Mouse (Mus musculus): ENCODE results near the gene Selenoi. TPM values are rescaled to one million over a fixed set of nuclear protein-coding genes. Genes with fewer than 3 reads are reported as not detected.

The Selenoi gene
- 13.6 and 15.5 TPM in 2 replicates for polyA plus RNA-seq (2015; fragmentation: Nextera tagmentation; extraction: Ambion mirVana)

GRCm38 (mm10) chr5:30232271-30232971, at the start of gene Selenoi:
Selenoi (plus strand) TSS chr5:30232581.
- Histone ChIP-seq H3K9me3 (peaks cover 5% of the 10 kb centered on the region; the same call in 1 of the 2 replicates), H3K27ac (replicated peaks) (peak within 1 kb of the TSS; percentile 95), H3K4me3 (peak within 1 kb of the TSS; percentile 84), H3K27me3 (replicated peaks) (no peaks in the 10 kb centered on the region), H3K4me2 (peak within 1 kb of the TSS; percentile 89), H3K36me3 (peaks cover 11% of the 10 kb centered on the region), H3K4me1 (peaks cover 42% of the 10 kb centered on the region), H3K9ac (peak within 1 kb of the TSS; percentile 92)
- ATAC-seq (ENCODE audit: extremely low read depth, insufficient number of reproducible peaks, low FRiP score, low TSS enrichment): peak; percentile 100
- 2% methylated on average over 71 of the region's 71 CpGs for WGBS

GRCm38 (mm10) chr5:30187687-30188485, 44.5 kb upstream of the Selenoi start:
- H3K27me3 ChIP-seq (replicated peaks): no peaks in the 10 kb centered on the region
- no peaks in the 10 kb centered on the region for H3K9me3 ChIP-seq
- H3K36me3 ChIP-seq: peaks cover 67% of the 10 kb centered on the region
- no peak for ATAC-seq (ENCODE audit: extremely low read depth, insufficient number of reproducible peaks, low FRiP score, low TSS enrichment)
- H3K4me2 ChIP-seq: no peak overlapping the region
- no peak overlapping the region for H3K27ac ChIP-seq (replicated peaks)
- H3K4me3 ChIP-seq: no peak overlapping the region
- WGBS: 85% methylated on average over 12 of the region's 12 CpGs
- H3K4me1 ChIP-seq: no peaks in the 10 kb centered on the region
- no peak overlapping the region for H3K9ac ChIP-seq

DNA sequence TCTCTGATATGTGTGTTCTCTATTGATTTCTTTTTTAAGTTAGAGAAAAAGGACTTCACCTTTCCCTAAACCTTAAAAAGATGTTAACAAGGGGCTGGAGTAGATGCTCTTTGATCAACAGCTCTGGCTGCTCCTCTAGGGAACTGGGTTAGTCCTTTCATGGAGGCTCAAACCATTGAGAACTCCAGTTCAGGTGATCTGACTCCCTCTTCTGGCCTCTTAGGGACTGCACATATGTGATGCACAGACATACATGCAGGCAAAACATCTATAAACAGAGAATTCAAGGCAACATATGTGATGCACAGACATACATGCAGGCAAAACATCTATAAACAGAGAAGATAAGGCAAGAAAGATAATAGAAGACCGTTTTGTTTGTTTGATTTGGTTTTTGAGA, 39.9 kb upstream of the Selenoi start:
- no peak for ATAC-seq (ENCODE audit: extremely low read depth, insufficient number of reproducible peaks, low FRiP score, low TSS enrichment)
- Histone ChIP-seq H3K4me2 (no peak overlapping the region), H3K9ac (no peak overlapping the region), H3K4me1 (peaks cover 6% of the 10 kb centered on the region; the same call in 1 of the 2 replicates), H3K9me3 (no peaks in the 10 kb centered on the region), H3K27ac (replicated peaks) (no peak overlapping the region), H3K36me3 (peaks cover 29% of the 10 kb centered on the region), H3K4me3 (no peak overlapping the region), H3K27me3 (replicated peaks) (no peaks in the 10 kb centered on the region)
- WGBS: 68% methylated on average over 1 of the region's 1 CpGs

DNA sequence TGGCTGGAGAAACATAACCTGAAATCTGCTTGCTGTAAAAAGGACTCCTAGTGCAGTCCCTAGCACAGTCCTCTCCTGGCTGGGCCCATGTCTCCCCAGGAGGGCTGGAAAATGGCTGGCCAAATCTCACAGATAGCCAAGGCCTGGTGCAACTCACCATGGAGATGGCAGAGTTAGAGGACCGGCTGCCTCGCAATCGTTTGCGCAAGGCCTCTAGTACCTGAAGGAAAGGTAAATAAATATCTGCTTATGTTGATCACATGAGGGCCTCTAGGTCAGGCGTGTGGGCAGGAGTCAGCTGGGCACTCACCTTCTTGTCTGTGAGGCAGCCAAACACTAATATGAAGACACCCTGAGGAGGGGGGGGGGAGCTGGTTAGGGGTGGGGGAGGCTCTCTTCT, 37.0 kb upstream of the Selenoi start:
- no peak overlapping the region for H3K4me2 ChIP-seq
- no peak overlapping the region for H3K4me3 ChIP-seq
- H3K27me3 ChIP-seq (replicated peaks): no peaks in the 10 kb centered on the region
- H3K9me3 ChIP-seq: no peaks in the 10 kb centered on the region
- peaks cover 12% of the 10 kb centered on the region; the same call in 1 of the 2 replicates for H3K4me1 ChIP-seq
- peaks cover 5% of the 10 kb centered on the region for H3K36me3 ChIP-seq
- H3K9ac ChIP-seq: no peak overlapping the region
- no peak for ATAC-seq (ENCODE audit: extremely low read depth, insufficient number of reproducible peaks, low FRiP score, low TSS enrichment)
- WGBS: 93% methylated on average over 5 of the region's 5 CpGs
- no peak overlapping the region for H3K27ac ChIP-seq (replicated peaks)

DNA sequence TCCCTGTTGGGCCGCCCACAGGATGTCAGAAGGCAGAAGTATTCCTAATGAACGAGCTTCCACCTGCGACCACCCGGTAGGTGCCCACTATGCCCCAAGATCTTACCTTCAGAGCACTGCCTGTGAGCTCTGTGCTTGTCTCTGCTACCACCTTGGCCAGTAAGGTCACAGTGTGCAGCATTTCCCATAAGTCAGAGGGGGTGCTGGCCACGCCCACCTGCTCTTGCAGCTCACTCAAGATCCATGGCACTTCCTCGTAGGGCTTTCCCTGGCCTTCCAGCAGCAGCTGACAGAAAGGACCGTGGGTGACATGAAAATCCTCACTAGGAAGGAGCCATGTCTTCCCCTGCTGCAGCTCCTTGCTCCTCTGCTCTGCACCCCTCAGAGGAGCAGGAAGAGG, 34.1 kb upstream of the Selenoi start:
- 0 out of 2 replicates have a peak overlapping the region, but pooled peaks have one; percentile 10 for H3K9ac ChIP-seq
- H3K27me3 ChIP-seq (replicated peaks): no peaks in the 10 kb centered on the region
- 62% methylated on average over 7 of the region's 7 CpGs for WGBS
- H3K4me2 ChIP-seq: no peak overlapping the region
- peaks cover 16% of the 10 kb centered on the region; the same call in 1 of the 2 replicates for H3K4me1 ChIP-seq
- no peak overlapping the region for H3K27ac ChIP-seq (replicated peaks)
- H3K36me3 ChIP-seq: no peaks in the 10 kb centered on the region
- H3K9me3 ChIP-seq: no peaks in the 10 kb centered on the region
- no peak overlapping the region for H3K4me3 ChIP-seq
- ATAC-seq (ENCODE audit: extremely low read depth, insufficient number of reproducible peaks, low FRiP score, low TSS enrichment): no peak

DNA sequence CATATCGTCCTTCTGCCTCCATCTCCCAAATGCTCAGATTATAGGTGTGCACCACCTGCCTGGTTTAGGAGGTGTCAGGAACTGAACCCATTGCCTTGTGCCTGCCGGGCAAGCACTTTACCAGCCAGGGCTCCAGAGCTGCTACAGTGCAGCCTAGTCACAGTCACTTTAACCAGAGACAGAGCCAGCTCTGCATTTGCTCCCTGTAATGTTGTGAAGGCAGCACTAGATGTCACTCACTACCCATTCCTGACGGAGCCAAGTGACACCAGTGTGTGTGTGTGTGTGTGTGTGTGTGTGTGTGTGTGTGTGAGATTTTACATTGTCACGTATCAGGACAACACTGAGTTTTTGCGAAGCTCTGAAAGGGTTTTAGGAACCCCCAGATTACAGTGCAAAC, 30.9 kb upstream of the Selenoi start:
- ATAC-seq (ENCODE audit: extremely low read depth, insufficient number of reproducible peaks, low FRiP score, low TSS enrichment): no peak
- H3K4me3 ChIP-seq: no peak overlapping the region
- WGBS: 40% methylated on average over 5 of the region's 5 CpGs
- H3K9me3 ChIP-seq: no peaks in the 10 kb centered on the region
- peaks cover 10% of the 10 kb centered on the region; the same call in 1 of the 2 replicates for H3K4me1 ChIP-seq
- no peaks in the 10 kb centered on the region for H3K27me3 ChIP-seq (replicated peaks)
- H3K9ac ChIP-seq: no peak overlapping the region
- H3K36me3 ChIP-seq: no peaks in the 10 kb centered on the region
- H3K27ac ChIP-seq (replicated peaks): no peak overlapping the region
- H3K4me2 ChIP-seq: no peak overlapping the region

DNA sequence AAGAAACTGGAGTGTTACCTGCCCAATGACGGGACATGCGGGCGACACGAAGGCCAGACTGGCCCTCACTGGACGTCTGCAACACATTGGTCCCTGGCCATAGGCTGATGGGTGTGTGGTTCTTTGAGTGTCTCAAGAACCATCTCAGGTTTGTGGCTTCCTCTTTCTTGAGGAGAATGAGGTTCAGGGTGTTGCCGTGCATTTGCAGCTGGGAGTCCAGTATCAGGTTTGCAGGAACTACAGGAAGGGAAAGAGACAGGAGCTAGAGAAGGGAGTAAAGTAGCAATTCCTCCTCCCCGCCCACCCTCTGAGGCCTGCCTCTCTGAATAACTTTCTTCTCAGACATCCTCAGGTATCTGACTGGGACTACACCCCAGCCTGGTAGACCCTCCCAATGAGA, 30.2 kb upstream of the Selenoi start:
- no peak for ATAC-seq (ENCODE audit: extremely low read depth, insufficient number of reproducible peaks, low FRiP score, low TSS enrichment)
- no peaks in the 10 kb centered on the region for H3K36me3 ChIP-seq
- H3K27ac ChIP-seq (replicated peaks): no peak overlapping the region
- H3K9ac ChIP-seq: no peak overlapping the region
- no peak overlapping the region for H3K4me3 ChIP-seq
- no peak overlapping the region for H3K4me2 ChIP-seq
- H3K27me3 ChIP-seq (replicated peaks): no peaks in the 10 kb centered on the region
- 78% methylated on average over 7 of the region's 7 CpGs for WGBS
- H3K4me1 ChIP-seq: peaks cover 9% of the 10 kb centered on the region; the same call in 1 of the 2 replicates
- no peaks in the 10 kb centered on the region for H3K9me3 ChIP-seq

DNA sequence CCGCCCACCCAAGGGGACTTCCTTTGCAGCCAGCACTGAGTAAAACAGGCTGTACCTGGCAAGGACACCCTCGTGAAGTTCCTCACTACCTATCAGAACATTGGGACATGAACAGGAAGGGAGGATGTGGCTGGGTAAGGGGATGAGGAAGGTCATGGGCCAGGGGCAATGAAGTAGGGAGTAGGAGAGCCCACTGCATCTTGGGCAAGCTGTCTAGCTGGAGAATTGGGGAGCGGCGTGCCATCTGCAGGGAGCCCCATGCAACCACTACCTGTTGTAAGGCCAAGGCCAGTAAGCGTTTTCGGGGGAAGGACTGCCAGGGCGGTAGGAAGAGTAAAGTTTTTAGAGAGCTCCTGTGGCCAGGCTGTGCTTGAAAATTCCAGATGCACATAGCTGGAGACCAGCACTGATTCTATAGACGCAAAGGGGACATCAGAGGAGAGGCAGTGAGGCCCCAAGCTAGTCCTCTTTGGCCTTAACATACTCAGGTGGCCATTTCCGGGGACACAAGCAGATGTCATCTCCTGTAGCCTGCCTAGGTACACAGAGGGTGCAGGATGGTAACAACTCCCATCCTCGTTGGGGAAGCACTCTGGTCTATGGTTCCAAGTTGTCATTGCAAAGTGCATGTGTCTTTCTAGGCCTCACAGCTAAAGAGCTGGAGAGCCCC, 29.0 kb upstream of the Selenoi start:
- Histone ChIP-seq H3K36me3 (no peaks in the 10 kb centered on the region), H3K4me1 (peaks cover 5% of the 10 kb centered on the region; the same call in 1 of the 2 replicates), H3K27ac (replicated peaks) (no peak overlapping the region), H3K9me3 (no peaks in the 10 kb centered on the region), H3K27me3 (replicated peaks) (no peaks in the 10 kb centered on the region), H3K4me2 (no peak overlapping the region), H3K4me3 (no peak overlapping the region), H3K9ac (no peak overlapping the region)
- no peak for ATAC-seq (ENCODE audit: extremely low read depth, insufficient number of reproducible peaks, low FRiP score, low TSS enrichment)
- WGBS: 72% methylated on average over 10 of the region's 10 CpGs

DNA sequence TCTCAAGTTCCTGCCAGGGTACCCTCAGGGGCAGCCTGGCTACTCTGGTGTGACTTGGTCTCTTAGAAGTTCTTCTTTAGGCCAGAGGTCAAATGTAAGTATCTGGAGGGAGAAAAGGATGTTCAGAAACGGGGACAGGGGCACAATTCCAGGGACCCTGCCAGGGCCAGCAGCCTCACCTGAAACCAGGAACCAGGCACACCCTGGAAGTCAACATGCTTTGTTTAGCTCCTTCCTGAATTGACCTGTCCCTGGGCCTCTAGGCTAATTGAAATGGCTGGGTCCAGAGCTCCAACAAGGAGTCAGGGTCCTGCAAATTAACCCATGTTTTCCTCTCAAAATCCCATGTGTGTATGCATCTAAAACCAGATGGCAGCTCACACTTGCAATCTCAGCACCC, 27.9 kb upstream of the Selenoi start:
- Histone ChIP-seq H3K9ac (no peak overlapping the region), H3K27me3 (replicated peaks) (no peaks in the 10 kb centered on the region), H3K36me3 (no peaks in the 10 kb centered on the region), H3K27ac (replicated peaks) (no peak overlapping the region), H3K4me1 (peaks cover 10% of the 10 kb centered on the region), H3K9me3 (no peaks in the 10 kb centered on the region), H3K4me3 (no peak overlapping the region), H3K4me2 (no peak overlapping the region)
- no peak for ATAC-seq (ENCODE audit: extremely low read depth, insufficient number of reproducible peaks, low FRiP score, low TSS enrichment)
- 41% methylated on average over 1 of the region's 1 CpGs for WGBS

GRCm38 (mm10) chr5:30205034-30205433, 27.3 kb upstream of the Selenoi start:
- WGBS: 61% methylated on average over 3 of the region's 3 CpGs
- Histone ChIP-seq H3K36me3 (no peaks in the 10 kb centered on the region), H3K4me1 (peaks cover 15% of the 10 kb centered on the region), H3K4me3 (no peak overlapping the region), H3K27me3 (replicated peaks) (no peaks in the 10 kb centered on the region), H3K27ac (replicated peaks) (no peak overlapping the region), H3K9me3 (no peaks in the 10 kb centered on the region), H3K4me2 (no peak overlapping the region), H3K9ac (no peak overlapping the region)
- ATAC-seq (ENCODE audit: extremely low read depth, insufficient number of reproducible peaks, low FRiP score, low TSS enrichment): no peak

DNA sequence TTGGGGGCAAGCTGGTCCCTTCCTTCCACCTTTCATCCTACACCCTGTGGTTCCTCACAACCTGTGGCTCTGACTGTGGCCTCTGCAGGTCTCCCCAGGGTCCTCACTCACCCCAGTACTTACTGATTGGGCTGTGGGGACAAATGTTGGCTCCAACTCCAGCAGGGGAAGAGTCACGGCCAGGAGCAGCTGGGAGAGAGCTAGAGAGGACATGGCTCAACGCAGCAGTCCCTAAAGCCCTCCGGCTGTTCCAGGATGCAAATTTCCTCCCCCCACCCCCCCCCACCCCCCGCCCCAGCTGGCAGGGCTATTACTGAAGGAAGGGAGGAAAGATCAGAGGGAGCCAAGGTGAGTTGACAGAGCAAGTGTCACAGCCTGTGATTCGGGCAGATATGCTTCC, 26.9 kb upstream of the Selenoi start, which contains the start of gene Adgrf3:
TSS of gene Adgrf3 (minus strand) at position 230 of the 400 bp plus-strand sequence.
- Histone ChIP-seq H3K27me3 (replicated peaks) (no peaks in the 10 kb centered on the region), H3K9ac (no peak within 1 kb of the TSS), H3K27ac (replicated peaks) (no peak within 1 kb of the TSS), H3K9me3 (no peaks in the 10 kb centered on the region), H3K36me3 (no peaks in the 10 kb centered on the region), H3K4me3 (no peak within 1 kb of the TSS), H3K4me1 (peaks cover 17% of the 10 kb centered on the region), H3K4me2 (no peak within 1 kb of the TSS)
- 34% methylated on average over 5 of the region's 5 CpGs for WGBS
- no peak for ATAC-seq (ENCODE audit: extremely low read depth, insufficient number of reproducible peaks, low FRiP score, low TSS enrichment)

All from heart, embryonic 13.5 days (tissue).